Mouse (Mus musculus) kidney, postnatal 36 days (tissue): ENCODE data around the gene Spon1.

Experiments used
- DNase-seq, 2 experiments: peaks; one replicate each; pipeline ENCODE4 v3.0.0; 2021 to 2022; ENCODE audit warnings: mixed read lengths in 2 of 2

The Spon1 gene

GRCm38 (mm10) chr7:113909161-113909825, 143.5 kb downstream of the Spon1 start:
- peak; percentile 51 to 76 for DNase-seq

DNA sequence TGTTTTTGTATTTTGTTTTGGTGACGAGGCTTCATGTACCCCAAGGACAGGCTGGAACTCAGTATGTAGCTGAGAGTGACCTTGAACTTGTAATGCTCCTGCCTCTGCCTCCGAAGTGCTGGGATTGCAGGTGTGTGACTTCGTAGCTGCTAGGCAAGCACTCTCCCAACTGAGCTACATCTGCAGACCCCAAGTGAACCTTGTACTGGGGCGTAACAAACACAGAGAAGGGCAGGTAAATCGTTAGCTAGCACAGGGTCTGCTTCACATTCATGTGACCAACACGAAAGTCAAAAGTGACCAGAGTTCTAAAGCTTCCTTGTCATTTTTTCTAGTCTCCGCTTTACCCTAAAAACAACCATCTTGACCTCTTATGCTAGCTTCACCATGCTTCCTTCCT, 145.1 kb downstream of the Spon1 start:
- DNase-seq = peak; percentile 47 to 56

DNA sequence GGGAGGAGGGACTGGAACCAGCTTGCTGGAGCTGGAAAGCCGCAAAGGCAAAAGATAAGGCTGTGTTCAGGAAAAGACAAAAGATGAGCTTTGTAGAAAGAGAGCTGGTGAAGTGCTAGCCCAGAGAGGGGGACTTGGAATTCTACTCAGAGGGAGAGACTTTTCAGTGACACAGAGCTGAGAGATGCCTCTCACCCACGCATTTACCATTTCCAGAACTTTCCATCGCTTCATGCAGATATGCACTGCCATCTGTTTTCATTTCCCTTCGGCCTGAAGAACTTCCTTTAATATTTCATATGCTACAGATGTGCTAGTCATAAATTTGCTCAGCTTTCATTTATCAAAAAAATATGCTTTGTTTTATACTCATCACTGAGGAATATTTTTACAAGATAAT, 150.1 kb downstream of the Spon1 start:
- no peak for DNase-seq

- DNase-seq = no peak
Observed at GRCm38 (mm10) chr7:113918916-113919315, 153.1 kb downstream of the Spon1 start.

GRCm38 (mm10) chr7:113919505-113919904, 153.7 kb downstream of the Spon1 start:
- DNase-seq = no peak

- DNase-seq = no peak
Observed at GRCm38 (mm10) chr7:113920056-113920455, 154.3 kb downstream of the Spon1 start.

DNA sequence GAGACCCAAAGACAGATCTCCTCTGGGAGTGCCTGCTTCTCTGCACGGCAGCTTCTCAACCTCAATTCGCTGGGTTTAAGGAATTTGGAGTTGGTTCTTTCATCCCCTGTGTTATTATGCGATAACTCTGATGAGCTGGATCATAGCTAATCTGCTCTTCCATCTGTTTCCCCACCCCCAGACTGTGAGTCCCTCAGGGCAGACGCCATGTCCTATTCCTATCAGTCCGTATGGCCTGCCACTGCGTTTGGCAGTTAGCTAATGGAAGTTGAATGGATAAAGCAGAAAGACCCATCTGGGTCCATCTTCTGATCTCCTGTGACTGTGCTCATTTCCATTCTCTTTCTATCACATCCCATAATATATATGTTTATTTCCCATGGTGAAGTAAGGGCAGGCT, 158.8 kb downstream of the Spon1 start:
- no peak for DNase-seq

- no peak for DNase-seq
Observed at GRCm38 (mm10) chr7:113950888-113951287, 185.1 kb downstream of the Spon1 start.

GRCm38 (mm10) chr7:113955431-113955830, 189.6 kb downstream of the Spon1 start:
- DNase-seq = no peak

- no peak for DNase-seq
Observed at GRCm38 (mm10) chr7:113960841-113961499, 195.2 kb downstream of the Spon1 start.

DNA sequence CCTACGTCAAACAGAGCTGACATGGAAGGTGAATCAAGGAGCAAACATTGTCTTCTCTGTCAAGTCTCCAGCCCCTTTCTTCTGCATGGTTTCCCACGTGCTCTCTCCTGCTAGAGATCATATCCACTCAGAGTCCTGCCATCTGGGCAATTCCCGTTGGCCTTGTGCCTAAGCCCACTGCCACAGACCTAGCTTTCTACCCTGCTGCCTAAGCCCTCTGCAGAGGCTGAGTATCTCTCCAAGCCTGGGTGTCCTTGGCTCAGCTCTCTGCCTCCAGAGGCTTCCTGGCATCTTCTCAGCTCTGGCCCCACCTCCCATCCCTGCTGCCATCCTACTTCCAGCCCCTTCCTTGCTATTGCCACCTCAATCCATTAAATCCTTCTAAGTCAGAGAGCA, 195.7 kb downstream of the Spon1 start:
- no peak for DNase-seq

- peak; percentile 6 to 57 for DNase-seq
Observed at GRCm38 (mm10) chr7:113962078-113962477, 196.3 kb downstream of the Spon1 start.

- no peak for DNase-seq
Observed at GRCm38 (mm10) chr7:113963766-113964165, 198.0 kb downstream of the Spon1 start.

GRCm38 (mm10) chr7:113965625-113966024, 199.8 kb downstream of the Spon1 start:
- DNase-seq = no peak

- no peak for DNase-seq
Observed at GRCm38 (mm10) chr7:113969182-113969581, 203.4 kb downstream of the Spon1 start.

- no peak for DNase-seq
Observed at GRCm38 (mm10) chr7:113972536-113972935, 206.7 kb downstream of the Spon1 start.

DNA sequence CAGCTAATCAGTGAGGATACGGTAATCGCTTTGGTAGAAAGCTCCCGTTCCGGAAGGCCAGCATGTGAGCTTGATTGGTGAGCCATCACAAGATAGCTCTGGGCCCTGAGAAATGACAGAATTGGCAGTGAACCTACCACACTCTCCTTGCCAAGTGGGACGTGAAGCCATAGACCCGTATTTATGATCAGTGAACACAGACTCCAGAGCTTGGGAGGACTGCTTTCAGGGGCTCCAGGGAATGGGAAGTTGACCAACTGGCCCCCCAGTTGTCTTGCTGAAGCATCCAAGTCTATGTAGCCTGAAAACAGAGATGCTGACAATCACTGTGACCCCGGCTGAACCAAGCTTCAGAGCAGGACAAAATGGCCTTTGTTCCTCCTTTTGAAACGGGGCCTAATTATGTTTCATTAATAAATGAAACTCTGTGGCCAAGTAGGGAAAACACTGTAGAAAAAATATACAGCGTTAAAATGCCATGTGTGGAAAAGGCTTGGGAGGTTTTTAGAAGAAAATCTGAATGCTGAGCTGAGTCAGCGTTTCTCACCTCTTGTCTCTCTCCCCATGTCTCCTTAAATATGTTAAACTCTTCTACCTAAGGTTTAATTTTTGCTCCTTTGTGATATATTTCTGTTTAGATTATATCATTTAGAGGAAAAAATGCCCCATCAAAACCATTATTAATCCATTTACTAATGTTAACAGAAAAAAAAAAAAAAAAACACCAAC, 220.8 kb downstream of the Spon1 start:
- no peak for DNase-seq

- DNase-seq = no peak
Observed at GRCm38 (mm10) chr7:113988156-113988555, 222.4 kb downstream of the Spon1 start.

- no peak for DNase-seq
Observed at GRCm38 (mm10) chr7:113997675-113998354, 232.0 kb downstream of the Spon1 start.

- DNase-seq = no peak
Observed at GRCm38 (mm10) chr7:114004171-114004570, 238.4 kb downstream of the Spon1 start.

GRCm38 (mm10) chr7:114005499-114005898, 239.7 kb downstream of the Spon1 start:
- DNase-seq = no peak

DNA sequence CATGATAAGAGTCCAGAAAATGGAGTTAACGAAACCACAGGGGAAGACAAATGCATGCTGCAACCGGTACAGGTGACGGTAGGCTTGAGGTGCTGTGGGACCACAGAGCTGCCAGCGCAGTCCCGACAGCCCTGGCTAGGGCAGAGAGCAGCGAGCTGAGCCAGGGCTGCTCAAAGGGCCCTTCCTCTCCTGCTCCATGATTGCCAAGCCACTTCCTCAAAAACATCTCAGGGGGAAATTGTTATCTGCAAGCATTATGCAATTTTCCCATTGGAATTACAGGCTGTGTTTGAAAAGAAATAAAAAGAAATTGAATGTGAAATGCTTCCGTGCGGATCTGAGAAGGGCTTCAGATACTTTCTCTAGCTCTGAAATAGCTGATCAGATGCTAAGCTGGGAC, 240.7 kb downstream of the Spon1 start:
- no peak for DNase-seq

DNA sequence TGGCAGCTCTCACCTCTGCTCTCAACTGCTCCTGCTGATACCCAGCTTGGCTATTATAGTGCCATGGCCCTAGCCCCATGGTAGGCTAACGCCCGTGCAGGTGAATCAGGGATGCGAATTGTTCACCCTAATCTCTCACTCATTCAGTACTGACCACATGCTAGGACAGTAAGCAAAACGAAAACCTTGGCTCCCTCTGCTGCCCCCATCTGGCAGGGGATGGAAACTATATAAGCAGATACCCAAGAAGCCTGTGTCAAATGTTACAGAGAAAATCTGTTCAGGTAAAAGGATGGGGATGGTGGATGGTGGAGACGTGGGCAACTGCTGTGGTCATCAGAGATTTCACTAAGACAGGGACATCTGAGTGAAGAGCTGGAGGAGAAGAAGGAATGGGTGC, 241.8 kb downstream of the Spon1 start:
- peak; percentile 21 to 77 for DNase-seq
